Mouse (Mus musculus): Measurements from ENCODE around the gene Olfr938.

The Olfr938 gene

GRCm38 (mm10) chr9:39078787-39079186 lies at the start of gene Olfr938:
Gene Olfr938 (minus strand): TSS chr9:39078887.
- no peak for DNase-seq (ENCODE audit: extremely low read depth, low read depth)

GRCm38 (mm10) chr9:39127831-39128230 lies 49.1 kb upstream of the Olfr938 start, which contains the start of gene Olfr27:
Gene Olfr27 (plus strand): TSS chr9:39128131.
- no peak for DNase-seq (ENCODE audit: extremely low read depth, low read depth)

- DNase-seq (ENCODE audit: extremely low read depth, low read depth), result no peak
Observed at GRCm38 (mm10) chr9:39127326-39127725, 48.6 kb upstream of the Olfr938 start.

- DNase-seq (ENCODE audit: extremely low read depth, low read depth), result no peak
Observed at GRCm38 (mm10) chr9:39064851-39065250, 13.8 kb downstream of the Olfr938 start, which contains the start of gene Olfr937. Gene Olfr937 (minus strand): TSS chr9:39064951.
